In the genomic region with DNA sequence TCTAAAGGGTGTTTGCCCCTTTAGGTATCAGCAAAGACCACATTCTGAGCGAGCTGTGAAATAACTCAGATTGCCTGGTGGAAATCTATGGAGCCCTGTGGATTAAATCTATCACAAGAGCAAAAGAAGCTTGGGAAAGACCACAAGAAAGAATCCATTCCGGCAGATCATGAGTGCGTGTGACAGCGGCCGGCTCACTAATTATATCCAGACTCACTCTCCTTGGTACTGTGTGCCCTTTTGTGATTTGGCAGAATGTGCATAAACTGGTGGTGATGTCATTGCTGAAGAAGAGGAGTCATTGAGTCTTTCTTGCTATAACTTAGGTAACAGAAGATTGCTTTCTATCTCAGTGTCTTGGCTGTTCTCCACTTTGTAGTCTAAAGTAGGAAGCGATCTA, we compare ENCODE assay signal across 13 mouse cellular contexts.
"Had no signal": no experiment of that assay in that cellular context is flagged by ENCODE, and none has a peak within 500 bp of the region (broad histone marks: within the 10 kb centered on the region; RNA-seq: fewer than 3 reads in every experiment).

No protein-coding gene starts in this region.

- H3K27me3 ChIP-seq: liver, embryonic 15.5 days; midbrain, embryonic 15.5 days; neural tube, embryonic 12.5 days had no signal

- ATAC-seq: lung, postnatal 0 days; midbrain, embryonic 15.5 days had no signal

- H3K4me1 ChIP-seq: midbrain, embryonic 10.5 days had no signal

- H3K9ac ChIP-seq: liver, embryonic 15.5 days; midbrain, embryonic 15.5 days; neural tube, embryonic 12.5 days had no signal

- H3K4me3 ChIP-seq: left cerebral cortex, adult 2 months; limb, embryonic 10.5 days; liver, embryonic 15.5 days; midbrain, embryonic 10.5 days; midbrain, embryonic 15.5 days; neural tube, embryonic 12.5 days had no signal

- H3K36me3 ChIP-seq: liver, embryonic 15.5 days; midbrain, embryonic 15.5 days; neural tube, embryonic 12.5 days had no signal

- H3K27ac ChIP-seq: left cerebral cortex, adult 2 months; limb, embryonic 10.5 days; liver, embryonic 15.5 days; midbrain, embryonic 10.5 days; midbrain, embryonic 15.5 days; neural tube, embryonic 12.5 days; stomach, postnatal 0 days had no signal

- H3K4me2 ChIP-seq: liver, embryonic 11.5 days; liver, embryonic 15.5 days; midbrain, embryonic 15.5 days; neural tube, embryonic 12.5 days had no signal

- DNase-seq: kidney, postnatal 25 days; lung, adult 2 months; lung, postnatal 4 days; thymus, postnatal 4 days had no signal

- H3K9me3 ChIP-seq: limb, embryonic 10.5 days; liver, embryonic 15.5 days; midbrain, embryonic 10.5 days; midbrain, embryonic 15.5 days; neural tube, embryonic 12.5 days had no signal
